Mouse (Mus musculus): ENCODE measurements around the gene Cryzl1. TPM values are rescaled to one million over a fixed set of nuclear protein-coding genes. Genes with fewer than 3 reads are reported as not detected.

The Cryzl1 gene
- polyA plus RNA-seq, 1 experiment from 2014 or later, result 68.7 TPM

DNA sequence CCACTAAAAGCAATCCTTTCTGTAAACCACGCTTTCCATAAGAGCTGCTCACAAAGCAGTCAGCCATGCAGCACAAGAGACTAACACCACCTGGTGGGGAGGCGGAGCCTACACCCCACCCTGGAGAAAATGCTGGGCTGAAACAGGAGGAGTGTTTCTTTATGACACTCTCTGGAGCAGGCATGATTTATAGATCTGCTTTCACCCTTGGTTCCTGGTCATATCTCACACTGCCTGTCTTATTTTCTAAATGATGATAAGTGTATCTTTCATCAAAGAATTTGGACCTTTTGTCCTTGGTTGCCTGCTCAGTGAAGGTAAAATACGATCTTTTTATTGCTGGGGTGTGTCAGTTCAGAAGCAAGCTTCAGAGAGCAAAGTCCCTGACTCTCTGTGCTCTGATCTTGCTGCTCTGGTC lies 26.0 kb downstream of the Cryzl1 start:
- Histone ChIP-seq H3K4me3 (replicated peaks) (no peak overlapping the region), H3K27ac (no peak overlapping the region), H3K4me2 (replicated peaks) (0 out of 2 replicates have a peak overlapping the region, but pooled peaks have one; percentile 24), H3K36me3 (peaks cover 18% of the 10 kb centered on the region), H3K9ac (no peak overlapping the region), H3K9me3 (no peaks in the 10 kb centered on the region), H3K27me3 (replicated peaks) (no peaks in the 10 kb centered on the region), H3K4me1 (replicated peaks) (peaks cover 14% of the 10 kb centered on the region; the same call in 1 of the 2 replicates)
- 44% methylated on average over 3 of the region's 3 CpGs for WGBS
- ATAC-seq, result peak; percentile 95

DNA sequence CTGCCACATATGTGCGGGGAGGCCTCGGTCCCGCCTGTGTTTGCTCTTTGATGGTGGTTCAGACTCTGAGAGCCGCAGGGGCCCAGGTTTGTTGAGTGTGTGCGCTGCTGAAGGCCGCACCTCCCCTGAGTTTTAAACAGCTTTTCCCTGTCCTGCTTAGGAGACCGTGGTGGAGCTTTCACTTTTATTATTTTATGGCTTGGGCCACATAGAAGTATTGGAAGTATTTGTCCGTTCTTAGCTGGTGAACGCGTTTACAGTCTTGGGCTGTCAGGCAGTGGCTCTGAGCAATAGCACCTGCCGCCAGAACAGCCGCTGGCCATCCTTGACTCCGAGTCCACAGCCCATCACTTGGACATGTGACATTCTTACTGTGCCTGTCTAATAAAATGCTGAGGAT lies 26.9 kb downstream of the Cryzl1 start:
- no peak overlapping the region for H3K9ac ChIP-seq
- WGBS, result 28% methylated on average over 13 of the region's 13 CpGs

DNA sequence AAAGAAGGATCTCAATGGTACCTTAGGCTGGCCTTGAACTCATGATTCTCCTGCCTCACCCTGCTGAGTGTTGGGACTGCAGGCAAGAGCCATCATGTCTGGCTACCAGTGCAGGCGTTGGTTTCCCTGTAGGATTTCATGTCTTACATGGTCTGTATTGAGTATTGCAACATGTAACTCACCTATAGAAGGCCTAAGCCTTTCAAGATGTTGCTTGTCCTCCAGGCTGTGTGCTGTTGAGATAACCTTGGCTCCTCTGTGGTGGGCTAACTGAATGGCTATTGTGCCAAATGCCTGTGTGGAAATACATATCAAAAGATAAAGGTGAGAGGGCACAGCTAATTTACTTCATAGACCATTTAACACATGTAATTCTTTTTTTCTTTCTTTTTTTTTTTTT lies 29.8 kb downstream of the Cryzl1 start:
- H3K4me1 ChIP-seq (replicated peaks), result peaks cover 14% of the 10 kb centered on the region; the same call in 1 of the 2 replicates
- WGBS, result 87% methylated on average over 1 of the region's 1 CpGs
- H3K27me3 ChIP-seq (replicated peaks), result no peaks in the 10 kb centered on the region
- H3K9me3 ChIP-seq, result no peaks in the 10 kb centered on the region
- no peak for ATAC-seq
- H3K27ac ChIP-seq, result no peak overlapping the region
- H3K4me2 ChIP-seq (replicated peaks), result no peak overlapping the region
- H3K4me3 ChIP-seq (replicated peaks), result no peak overlapping the region
- H3K9ac ChIP-seq, result no peak overlapping the region
- peaks cover 21% of the 10 kb centered on the region for H3K36me3 ChIP-seq

More for the DNA sequence above, 26.9 kb downstream of the Cryzl1 start:
- Histone ChIP-seq H3K27ac (peak overlapping the region; percentile 29; the same call in 1 of the 2 replicates), H3K4me1 (replicated peaks) (peaks cover 14% of the 10 kb centered on the region; the same call in 1 of the 2 replicates), H3K36me3 (peaks cover 23% of the 10 kb centered on the region), H3K4me3 (replicated peaks) (no peak overlapping the region), H3K4me2 (replicated peaks) (peak overlapping the region; percentile 24; the same call in 1 of the 2 replicates), H3K9me3 (no peaks in the 10 kb centered on the region), H3K27me3 (replicated peaks) (no peaks in the 10 kb centered on the region)
- peak; percentile 61 for ATAC-seq

DNA sequence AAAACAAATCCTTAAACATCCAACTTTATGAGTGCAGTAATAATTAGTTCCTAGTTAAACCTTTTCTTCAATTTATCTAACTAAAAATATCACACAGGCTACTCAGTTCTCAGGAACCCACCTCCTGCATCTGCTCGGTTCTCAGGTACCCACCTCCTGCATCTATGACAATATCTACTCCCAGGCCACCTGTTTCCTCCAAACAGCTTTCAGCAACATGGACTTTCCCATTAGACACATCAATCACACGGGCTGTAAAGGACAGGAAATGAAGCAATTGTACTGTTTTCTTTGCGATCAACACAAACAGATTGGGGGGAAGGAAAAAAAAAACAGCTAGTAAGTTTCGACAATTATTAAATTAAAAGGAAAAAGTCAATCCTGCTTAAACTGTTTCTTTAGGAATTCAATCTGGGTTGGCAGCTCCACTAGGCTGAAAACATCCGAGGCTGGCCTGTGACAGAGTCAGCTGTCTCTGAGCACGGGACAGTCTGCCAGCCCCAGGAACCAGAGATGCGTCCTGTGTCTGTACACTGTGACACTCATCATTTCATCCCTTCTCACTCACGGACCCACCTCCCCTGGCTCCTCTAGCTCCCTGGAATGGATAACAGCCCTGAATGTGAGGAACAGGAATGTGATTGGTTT lies 33.5 kb downstream of the Cryzl1 start:
- no peaks in the 10 kb centered on the region for H3K4me1 ChIP-seq (replicated peaks)
- H3K9me3 ChIP-seq, result no peaks in the 10 kb centered on the region
- H3K4me2 ChIP-seq (replicated peaks), result no peak overlapping the region
- ATAC-seq, result peak; percentile 68; the same call in 1 of the 2 replicates
- no peak overlapping the region for H3K27ac ChIP-seq
- peaks cover 13% of the 10 kb centered on the region for H3K36me3 ChIP-seq
- H3K9ac ChIP-seq, result no peak overlapping the region
- H3K4me3 ChIP-seq (replicated peaks), result no peak overlapping the region
- WGBS, result 60% methylated on average over 8 of the region's 8 CpGs
- no peaks in the 10 kb centered on the region for H3K27me3 ChIP-seq (replicated peaks)

DNA sequence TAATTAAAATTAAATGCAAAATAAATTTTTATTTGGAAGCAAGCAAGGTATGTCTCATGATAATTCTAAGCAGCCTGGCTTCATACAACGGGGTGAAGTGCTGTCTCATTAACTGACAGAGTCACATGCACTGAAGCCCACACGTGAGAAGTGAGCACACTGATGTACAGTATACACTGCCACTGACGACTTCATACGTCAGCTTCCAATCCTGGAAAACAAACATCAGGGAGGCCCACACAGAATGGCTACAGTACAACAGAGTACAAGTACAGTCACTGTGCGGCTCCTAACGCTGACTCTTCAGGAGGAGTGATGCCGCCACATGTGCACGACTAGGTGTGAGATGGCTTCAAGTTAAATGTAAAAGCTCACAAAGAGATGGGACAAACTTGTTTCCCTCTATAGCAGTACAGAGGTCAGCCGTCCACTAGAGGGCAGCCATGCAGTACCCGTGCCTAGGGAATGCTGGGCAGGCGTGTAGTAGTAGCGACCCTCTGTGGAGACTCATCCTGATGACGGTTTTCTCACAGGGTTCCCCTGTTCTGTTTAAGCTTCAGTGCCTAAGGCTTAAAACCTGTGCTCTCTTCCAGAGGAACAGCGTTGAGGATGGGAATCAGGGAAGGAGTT lies 34.2 kb downstream of the Cryzl1 start:
- no peaks in the 10 kb centered on the region for H3K9me3 ChIP-seq
- peaks cover 13% of the 10 kb centered on the region for H3K36me3 ChIP-seq
- ATAC-seq, result peak; percentile 91
- H3K4me2 ChIP-seq (replicated peaks), result no peak overlapping the region
- H3K4me3 ChIP-seq (replicated peaks), result no peak overlapping the region
- H3K27me3 ChIP-seq (replicated peaks), result no peaks in the 10 kb centered on the region
- H3K9ac ChIP-seq, result no peak overlapping the region
- peaks cover 3% of the 10 kb centered on the region; the same call in 1 of the 2 replicates for H3K4me1 ChIP-seq (replicated peaks)
- WGBS, result 29% methylated on average over 14 of the region's 14 CpGs
- no peak overlapping the region for H3K27ac ChIP-seq

DNA sequence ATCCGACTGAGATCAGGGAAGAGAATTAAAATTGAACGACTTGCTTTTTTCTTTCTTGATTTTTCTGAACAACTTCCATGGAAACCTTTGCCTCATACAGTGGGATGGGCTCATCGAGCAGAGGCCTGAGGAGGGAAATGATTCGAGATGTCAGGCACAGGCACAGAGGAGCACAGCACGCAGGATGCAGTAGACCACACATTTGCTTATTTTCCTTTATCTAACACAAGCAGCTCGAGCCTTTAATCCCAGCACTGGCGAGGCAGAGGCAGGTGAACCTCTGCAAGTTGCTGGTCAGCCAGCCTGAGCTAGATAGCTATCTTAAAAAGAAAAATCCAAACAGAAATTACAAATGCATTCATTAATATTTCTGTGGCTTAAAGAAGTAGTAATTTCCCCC lies 39.0 kb downstream of the Cryzl1 start:
- H3K4me1 ChIP-seq (replicated peaks), result peaks cover 3% of the 10 kb centered on the region
- H3K27ac ChIP-seq, result no peak overlapping the region
- WGBS, result 55% methylated on average over 7 of the region's 7 CpGs
- H3K9me3 ChIP-seq, result no peaks in the 10 kb centered on the region
- H3K27me3 ChIP-seq (replicated peaks), result no peaks in the 10 kb centered on the region
- H3K36me3 ChIP-seq, result peaks cover 3% of the 10 kb centered on the region; the same call in 1 of the 2 replicates
- no peak overlapping the region for H3K9ac ChIP-seq
- ATAC-seq, result no peak
- no peak overlapping the region for H3K4me3 ChIP-seq (replicated peaks)
- 0 out of 2 replicates have a peak overlapping the region, but pooled peaks have one; percentile 3 for H3K4me2 ChIP-seq (replicated peaks)

DNA sequence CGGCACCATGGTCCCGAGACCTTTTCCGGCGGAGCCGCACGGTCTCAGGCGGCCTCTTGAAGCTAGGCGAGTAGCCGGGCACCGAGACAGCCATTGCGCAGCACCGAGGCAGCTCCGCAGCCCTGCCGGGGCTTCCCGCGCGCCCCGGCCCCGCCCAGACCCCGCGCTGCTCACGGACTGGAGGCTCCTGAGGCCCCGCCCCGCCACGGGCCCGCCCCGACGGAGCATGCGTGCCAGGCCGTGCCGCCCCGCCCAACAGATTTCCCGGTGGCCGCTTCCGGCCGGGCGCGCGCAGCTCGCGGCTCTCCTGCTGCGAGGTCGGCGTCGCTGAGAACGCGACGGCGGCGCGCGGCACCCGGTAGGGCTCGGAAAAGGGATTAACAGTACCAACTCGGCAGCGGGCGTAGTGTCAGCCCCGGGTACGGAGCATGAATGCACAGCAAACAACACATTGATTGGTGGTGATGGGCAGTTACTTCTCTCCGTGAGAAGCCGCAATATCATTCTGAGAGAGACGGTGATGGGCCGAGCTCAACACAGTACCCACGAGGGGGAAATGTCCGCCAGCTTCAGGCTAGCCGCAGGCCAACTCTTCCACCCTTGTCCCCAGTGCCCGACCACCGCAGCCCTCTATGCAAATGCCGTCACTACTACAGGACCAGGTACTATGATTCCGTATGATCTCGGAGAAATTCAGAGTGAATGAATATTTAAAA lies 40.0 kb downstream of the Cryzl1 start, which contains the start of gene Donson:
TSS of gene Donson (minus strand) at position 152 of the 716 bp plus-strand sequence.
- Histone ChIP-seq H3K27me3 (replicated peaks) (no peaks in the 10 kb centered on the region), H3K4me3 (replicated peaks) (peak within 1 kb of the TSS; percentile 97), H3K36me3 (peaks cover 8% of the 10 kb centered on the region), H3K4me1 (replicated peaks) (peaks cover 3% of the 10 kb centered on the region), H3K4me2 (replicated peaks) (peak within 1 kb of the TSS; percentile 91), H3K9ac (peak within 1 kb of the TSS; percentile 91), H3K27ac (peak within 1 kb of the TSS; percentile 72), H3K9me3 (no peaks in the 10 kb centered on the region)
- WGBS, result under 1% methylated on average over 70 of the region's 71 CpGs
- peak; percentile 100 for ATAC-seq

DNA sequence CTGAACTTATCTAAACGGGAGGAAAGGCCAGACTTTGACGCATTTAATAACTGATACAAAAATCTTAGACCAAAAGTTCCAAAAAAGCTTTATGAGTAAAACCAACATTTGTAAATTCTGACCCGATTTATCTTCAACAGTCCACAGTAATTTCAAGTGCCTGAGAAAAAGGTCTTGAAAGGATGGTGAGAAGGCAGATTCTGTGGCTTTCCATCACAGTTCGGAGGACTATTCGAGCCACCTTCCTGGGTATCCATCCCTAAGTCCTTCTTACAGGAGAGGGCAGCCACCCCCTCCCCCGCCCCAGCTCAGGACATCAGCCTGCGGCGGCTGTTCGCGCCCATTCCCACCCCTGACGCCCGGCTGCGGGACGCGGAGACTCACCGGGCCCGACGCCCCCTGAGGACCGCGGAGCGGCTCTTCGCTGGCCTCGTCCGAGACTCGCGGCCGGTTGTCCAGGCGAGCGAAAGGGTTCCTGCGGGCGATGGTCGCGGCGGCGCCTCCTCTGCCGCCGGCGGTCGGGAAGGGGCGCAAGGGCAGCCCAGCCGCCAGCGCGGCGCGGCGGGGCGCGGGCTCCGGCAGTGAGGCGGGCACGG lies 40.7 kb downstream of the Cryzl1 start:
- ATAC-seq, result peak; percentile 70
- H3K4me2 ChIP-seq (replicated peaks), result peak overlapping the region; percentile 91
- H3K36me3 ChIP-seq, result peaks cover 8% of the 10 kb centered on the region
- H3K4me1 ChIP-seq (replicated peaks), result peaks cover 3% of the 10 kb centered on the region
- 1% methylated on average over 51 of the region's 51 CpGs for WGBS
- H3K9ac ChIP-seq, result peak overlapping the region; percentile 91
- no peaks in the 10 kb centered on the region for H3K9me3 ChIP-seq
- no peaks in the 10 kb centered on the region for H3K27me3 ChIP-seq (replicated peaks)
- peak overlapping the region; percentile 70 for H3K27ac ChIP-seq
- peak overlapping the region; percentile 97 for H3K4me3 ChIP-seq (replicated peaks)

DNA sequence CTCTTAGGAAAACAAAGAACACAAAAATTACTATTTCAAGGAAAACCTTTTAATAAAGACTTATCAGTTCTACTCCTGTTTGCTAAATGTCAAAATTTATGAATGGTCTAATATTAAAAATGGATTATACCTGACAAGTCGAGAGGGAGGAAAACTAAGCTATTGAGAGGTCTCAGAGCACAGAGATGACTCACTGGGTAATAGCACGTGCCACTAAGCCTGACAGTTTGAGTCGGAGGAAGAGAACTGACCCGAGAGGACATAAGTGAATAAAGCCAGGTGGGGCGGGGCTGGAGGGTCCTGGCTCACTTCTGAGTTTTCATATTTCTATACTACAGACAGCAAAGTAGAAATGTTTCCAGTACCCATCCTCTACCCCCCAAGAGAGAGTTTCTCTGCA lies 42.4 kb downstream of the Cryzl1 start:
- whole genome bisulfite sequencing, result 69% methylated on average over 5 of the region's 5 CpGs
- Histone ChIP-seq H3K4me1 (replicated peaks) (peaks cover 3% of the 10 kb centered on the region), H3K9me3 (no peaks in the 10 kb centered on the region), H3K4me2 (replicated peaks) (no peak overlapping the region), H3K27ac (no peak overlapping the region), H3K27me3 (replicated peaks) (no peaks in the 10 kb centered on the region), H3K9ac (no peak overlapping the region), H3K4me3 (replicated peaks) (no peak overlapping the region), H3K36me3 (peaks cover 8% of the 10 kb centered on the region)
- no peak for ATAC-seq

DNA sequence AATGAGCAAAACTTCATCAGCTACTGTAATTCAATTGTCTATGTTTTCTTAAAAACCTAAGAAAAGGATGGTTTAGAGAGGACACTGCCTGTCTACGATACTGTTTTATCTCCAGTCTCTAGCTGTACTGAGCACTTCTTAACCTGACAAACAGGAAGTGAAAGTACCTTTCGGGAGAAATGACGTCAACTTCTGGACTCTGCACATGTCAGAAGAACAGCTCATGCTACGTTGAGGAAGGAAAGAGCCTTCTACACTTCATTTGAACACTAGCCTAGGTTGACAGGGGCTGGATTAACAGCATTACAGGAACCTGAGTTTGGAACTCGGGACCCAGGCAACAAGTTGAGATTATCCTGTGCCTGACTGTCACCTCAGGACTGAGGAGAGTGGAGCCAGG lies 43.2 kb downstream of the Cryzl1 start:
- peaks cover 8% of the 10 kb centered on the region for H3K36me3 ChIP-seq
- no peak overlapping the region for H3K4me3 ChIP-seq (replicated peaks)
- H3K4me1 ChIP-seq (replicated peaks), result peaks cover 3% of the 10 kb centered on the region
- no peak overlapping the region for H3K27ac ChIP-seq
- H3K27me3 ChIP-seq (replicated peaks), result no peaks in the 10 kb centered on the region
- no peak for ATAC-seq
- 76% methylated on average over 5 of the region's 5 CpGs for WGBS
- no peak overlapping the region for H3K9ac ChIP-seq
- no peak overlapping the region for H3K4me2 ChIP-seq (replicated peaks)
- H3K9me3 ChIP-seq, result no peaks in the 10 kb centered on the region

DNA sequence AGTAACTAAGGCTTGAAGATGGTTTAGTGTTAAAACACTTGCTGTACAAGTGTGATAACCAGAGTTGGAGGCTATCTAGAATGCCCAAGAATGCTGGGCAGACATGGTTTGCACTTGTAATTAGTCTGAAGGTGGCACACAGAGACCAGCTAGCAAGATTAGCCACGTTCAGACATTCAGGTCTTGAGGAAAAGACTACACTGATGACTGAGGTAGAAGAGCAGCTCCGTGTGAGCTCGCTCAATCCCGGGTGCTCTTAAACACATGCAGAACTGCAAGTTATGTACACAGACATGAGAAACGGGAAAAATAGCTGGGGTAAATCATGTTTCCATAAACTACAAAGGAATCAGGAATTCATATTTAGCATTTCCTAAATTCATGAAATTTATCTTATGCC lies 48.1 kb downstream of the Cryzl1 start:
- WGBS, result 77% methylated on average over 5 of the region's 5 CpGs
- H3K4me2 ChIP-seq (replicated peaks), result no peak overlapping the region
- no peaks in the 10 kb centered on the region for H3K9me3 ChIP-seq
- H3K27ac ChIP-seq, result no peak overlapping the region
- H3K4me3 ChIP-seq (replicated peaks), result no peak overlapping the region
- H3K9ac ChIP-seq, result no peak overlapping the region
- no peaks in the 10 kb centered on the region for H3K27me3 ChIP-seq (replicated peaks)
- no peak for ATAC-seq
- peaks cover 20% of the 10 kb centered on the region for H3K36me3 ChIP-seq
- no peaks in the 10 kb centered on the region for H3K4me1 ChIP-seq (replicated peaks)
